Mouse (Mus musculus): Measurements from ENCODE around the gene Hlx.

The Hlx gene

DNA sequence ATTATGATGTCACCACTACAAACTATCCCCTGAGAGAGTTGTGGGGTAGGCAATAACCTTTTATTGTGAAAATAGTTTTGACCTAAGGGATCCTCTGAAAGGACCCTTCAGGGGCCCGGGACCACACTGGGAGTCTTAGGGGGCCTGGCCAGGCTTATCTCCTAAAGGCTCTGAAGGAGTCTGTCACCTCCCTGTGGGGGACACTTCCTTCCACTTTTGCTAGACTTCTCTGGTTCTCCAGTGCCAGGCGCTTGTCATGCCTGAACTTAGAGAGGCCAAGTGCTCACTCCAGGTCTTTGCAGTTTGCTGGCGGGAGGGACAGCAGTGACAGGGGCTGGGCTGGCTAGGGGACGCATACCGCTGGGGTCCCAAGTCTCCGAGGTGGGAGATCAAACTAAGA lies 16.3 kb downstream of the Hlx start:
- no peak for DNase-seq (ENCODE audit: low read depth, low spot score)

DNA sequence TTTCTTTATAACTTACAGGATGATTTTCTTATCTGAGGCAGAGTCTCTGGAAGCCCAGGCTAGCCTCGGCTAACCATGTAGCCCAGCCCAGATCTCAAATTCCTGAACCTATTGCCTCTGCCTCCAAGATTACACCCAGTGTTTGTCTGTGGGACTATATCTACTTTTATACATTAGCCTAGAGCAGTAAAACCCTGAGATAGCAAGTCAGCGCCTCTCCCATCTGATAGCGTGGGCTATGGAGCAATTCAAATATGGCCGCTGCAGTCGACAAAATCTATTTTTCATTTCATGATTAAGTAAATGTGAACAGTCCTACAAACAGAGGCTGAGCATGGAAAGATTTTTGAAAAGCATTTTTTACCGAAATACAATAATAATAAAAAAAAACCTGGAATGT lies 16.7 kb downstream of the Hlx start:
- DNase-seq (ENCODE audit: low read depth, low spot score), result no peak

DNA sequence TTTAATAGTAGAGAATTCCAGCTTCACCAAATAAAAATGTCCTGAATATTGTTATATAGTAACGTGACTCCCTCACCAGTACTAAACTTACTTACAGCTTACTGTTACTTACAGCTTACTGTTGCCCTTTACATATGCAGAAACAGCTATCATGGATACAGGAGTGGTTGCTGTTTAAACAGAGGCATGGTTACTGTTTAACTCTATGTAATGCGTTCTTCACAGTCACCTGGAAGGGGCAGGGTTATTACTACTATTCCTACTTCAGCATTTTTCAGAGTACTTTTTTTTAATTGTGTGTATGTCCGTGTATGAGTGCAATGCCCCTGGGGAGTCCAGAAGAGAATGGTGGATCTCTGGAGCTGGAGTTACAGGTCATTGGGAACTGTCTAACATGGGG lies 17.9 kb downstream of the Hlx start:
- no peak for DNase-seq (ENCODE audit: low read depth, low spot score)

DNA sequence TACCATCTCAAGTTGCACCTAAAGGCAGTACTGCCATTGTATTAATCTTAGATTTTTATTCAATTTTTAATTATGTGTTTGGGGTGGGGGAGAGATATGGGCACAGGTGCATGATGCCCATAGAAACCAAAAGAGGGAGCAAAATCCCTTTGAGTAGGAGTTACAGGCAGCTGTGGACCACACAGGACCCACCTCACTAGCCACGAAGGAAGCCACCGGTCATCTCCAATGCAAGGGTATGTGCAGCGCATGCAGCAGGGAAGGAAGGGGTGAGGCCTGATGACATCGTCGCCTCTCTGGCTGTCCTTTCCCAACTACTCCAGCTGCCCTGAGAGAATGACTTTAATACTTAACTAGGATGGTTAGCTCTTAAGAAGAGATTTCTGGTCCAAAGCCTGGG lies 18.7 kb downstream of the Hlx start:
- DNase-seq (ENCODE audit: low read depth, low spot score), result no peak

DNA sequence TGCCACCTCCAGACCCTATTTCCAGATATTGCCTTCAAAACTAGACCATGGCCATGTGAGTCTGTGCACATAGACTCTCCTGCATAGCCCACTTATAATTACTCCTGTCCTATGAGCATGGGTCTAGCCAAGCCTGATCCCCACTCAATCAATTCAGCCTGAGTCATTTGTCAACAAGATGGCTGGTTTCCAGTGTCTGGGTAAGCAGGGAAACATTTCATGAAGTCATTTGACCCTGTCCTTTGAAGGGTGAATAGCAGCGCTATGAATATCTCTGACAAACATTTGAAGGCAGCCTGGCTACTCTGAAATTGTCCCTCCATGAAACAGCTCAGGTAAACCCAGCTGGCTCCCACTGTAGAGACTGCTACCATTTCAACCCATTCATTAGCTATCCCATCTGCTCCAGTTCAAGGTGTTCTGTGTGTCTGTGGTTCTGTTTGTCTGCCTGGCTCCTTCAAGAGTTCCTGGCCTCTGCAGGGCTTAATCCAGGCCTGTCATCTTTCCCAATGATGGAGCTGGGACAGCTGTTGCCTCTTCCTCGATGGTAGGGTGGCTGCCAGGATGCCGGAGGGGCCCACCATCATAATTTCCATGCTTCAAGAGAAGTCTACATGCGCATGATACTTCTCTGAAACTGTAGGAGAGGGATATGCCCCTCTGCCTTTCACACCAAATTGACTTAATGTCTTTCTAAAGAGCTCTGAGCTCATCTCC lies 24.7 kb downstream of the Hlx start:
- no peak for DNase-seq (ENCODE audit: low read depth, low spot score)

DNA sequence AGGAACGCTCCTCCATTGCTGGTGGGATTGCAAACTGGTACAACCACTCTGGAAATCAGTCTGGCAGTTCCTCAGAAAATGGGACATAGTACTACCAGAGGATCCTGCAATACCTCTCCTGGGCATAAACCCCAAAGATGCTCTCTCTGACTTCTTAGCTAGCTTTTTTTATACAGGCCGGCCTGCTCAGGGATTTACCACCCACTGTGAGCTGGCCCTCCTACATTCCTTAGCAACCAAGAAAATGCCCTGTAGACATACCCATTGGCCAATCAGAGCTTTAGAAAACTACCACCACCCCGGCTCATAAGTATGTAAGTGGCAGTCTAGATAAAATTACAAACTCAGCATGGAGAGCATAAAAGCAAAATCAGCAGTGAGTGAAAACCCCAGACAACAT lies 27.5 kb downstream of the Hlx start:
- no peak for DNase-seq (ENCODE audit: low read depth, low spot score)

DNA sequence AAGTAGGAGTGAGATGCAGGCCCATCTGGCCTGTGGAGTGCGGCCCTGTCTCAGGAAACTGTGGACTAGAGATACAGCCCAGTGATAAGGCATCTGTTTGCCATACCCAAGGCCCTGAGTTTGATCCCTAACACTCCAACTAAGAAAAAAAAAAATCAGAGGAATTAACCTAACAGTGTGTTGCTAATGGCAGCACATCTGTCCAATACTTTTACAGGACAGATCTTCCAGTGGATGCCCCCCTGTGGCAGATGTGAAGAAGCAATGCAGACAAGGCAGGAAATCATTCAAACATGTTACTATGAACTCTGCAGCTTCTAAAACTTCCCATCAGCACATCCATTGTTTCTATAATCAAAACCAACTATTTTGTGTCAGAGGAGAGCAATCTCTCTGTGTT lies 33.1 kb downstream of the Hlx start:
- DNase-seq (ENCODE audit: low read depth, low spot score), result no peak

DNA sequence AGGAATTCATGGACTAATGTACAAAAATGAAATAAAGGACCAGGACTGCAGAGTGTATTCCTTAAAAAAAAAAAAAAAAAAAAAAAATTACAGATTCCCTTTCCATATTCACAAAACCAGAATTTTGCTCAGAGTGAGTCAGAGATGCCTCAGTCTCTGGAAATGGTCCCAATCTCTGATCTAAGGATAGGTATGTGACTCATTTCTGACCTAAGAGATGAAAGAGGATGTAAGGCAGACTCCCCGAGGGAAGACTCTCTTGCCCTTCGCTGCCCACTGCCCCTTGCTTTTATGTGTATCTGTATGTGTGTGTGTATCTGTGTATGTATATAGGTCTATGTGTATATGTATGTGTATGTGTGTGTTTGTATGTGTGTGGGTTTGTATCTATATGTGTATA lies 37.0 kb downstream of the Hlx start:
- no peak for DNase-seq (ENCODE audit: low read depth, low spot score)

DNA sequence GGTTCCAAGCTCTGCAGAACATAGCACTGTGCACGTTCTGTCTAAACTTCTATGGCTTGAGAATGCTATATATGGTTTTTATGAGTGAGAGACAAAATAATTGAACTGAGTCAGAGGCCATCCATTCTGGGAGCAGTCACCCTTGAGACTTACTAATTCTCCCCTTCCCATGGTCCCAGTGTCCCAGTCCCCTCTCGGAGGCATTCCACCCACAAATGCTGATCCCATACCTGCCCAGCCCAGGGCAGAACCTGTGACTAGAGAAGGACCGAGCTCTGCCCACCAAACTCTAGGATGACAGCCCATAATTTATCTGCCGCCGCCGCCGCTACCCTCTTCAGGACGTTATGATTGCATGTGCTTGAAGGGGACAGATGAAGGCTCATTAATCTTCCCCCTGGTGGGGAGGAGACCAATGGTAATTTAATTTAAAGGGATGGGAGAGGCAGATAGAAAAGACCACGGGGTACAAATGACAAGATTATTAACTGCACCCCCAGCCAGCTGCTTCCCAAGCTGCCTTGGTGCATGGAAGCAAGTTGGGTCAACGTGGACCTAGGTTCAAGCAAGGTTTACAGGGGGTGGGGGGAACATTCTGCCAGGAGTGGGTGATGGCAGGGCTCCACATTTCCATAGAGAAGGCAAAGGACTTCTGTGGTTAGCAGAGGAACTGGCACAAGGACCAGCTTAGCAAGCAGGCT lies 40.1 kb downstream of the Hlx start:
- no peak for DNase-seq (ENCODE audit: low read depth, low spot score)

DNA sequence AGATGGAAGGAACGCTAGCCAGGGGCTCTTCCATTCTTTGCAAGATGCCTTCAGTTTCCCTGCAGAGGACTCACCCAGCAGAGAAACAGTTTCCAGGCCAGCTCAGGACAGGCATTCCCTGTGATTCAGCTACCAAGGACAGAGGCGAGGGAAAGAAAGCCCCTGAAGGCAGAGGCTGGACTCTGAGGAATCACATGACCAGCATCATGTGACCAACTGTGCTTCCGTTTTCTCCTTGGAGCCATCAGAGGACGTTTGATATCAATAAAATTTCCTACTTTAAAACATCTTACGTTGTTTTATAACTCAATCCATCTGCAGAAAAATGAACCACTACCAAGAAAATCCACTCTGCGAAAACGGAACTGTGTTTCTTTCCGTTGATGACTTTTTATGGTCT lies 41.2 kb downstream of the Hlx start:
- DNase-seq (ENCODE audit: low read depth, low spot score), result no peak

DNA sequence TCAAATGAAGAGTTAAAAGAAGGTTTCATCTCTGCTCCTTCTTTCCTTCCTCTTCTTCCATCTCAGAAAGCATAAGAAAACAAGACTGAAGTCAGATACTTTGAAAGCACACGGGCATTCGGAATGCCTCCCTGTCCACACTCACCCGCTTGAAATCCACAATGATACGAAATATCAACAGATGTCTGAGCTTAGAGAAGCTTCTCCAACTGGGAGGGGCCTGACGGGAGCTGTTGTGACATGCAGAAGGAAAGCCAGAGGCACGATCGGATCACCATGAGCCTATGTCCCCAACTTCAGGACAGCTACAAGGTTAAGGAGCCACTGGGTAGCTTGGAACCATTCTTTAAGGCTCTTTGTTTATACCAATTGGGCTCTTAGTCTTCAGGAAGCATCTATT lies 44.4 kb downstream of the Hlx start:
- DNase-seq (ENCODE audit: low read depth, low spot score), result no peak

DNA sequence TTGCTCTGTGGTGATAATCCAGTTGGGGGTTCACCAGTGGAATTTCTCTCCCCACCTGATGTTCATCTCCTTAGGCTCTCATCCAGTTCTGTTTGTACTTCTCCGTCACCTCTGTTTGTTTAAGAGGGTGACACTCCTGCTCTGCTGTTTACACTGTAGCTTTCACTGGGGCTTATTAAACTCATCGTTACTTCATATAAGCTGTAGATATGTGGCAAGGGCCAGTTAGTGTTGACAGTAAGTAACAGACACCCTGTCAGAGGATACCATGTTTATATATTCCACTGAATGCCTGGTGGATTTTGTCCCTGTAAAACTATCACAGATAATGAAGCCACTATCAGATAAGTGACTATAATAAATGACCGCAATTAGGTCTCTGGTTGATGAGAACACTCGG lies 44.9 kb downstream of the Hlx start:
- DNase-seq (ENCODE audit: low read depth, low spot score), result no peak

DNA sequence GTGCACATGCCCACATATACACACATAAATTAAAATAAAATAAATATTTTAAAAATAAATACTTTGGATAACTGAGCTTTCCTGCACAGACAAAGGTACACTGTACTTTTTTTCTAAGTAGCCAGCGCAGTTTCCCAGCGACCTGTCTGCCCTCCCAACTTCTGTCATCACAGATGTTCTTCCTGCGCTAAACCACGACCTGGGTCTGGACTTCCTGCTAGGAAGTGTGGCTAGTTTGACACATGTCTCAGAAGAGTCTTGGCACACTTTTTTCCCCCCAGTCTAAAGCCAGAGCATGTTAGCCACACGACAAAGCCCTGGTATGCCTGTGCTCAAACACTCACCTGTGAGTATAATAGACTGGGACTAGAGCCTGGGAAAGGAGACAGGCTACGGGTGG lies 48.9 kb downstream of the Hlx start:
- no peak for DNase-seq (ENCODE audit: low read depth, low spot score)

DNA sequence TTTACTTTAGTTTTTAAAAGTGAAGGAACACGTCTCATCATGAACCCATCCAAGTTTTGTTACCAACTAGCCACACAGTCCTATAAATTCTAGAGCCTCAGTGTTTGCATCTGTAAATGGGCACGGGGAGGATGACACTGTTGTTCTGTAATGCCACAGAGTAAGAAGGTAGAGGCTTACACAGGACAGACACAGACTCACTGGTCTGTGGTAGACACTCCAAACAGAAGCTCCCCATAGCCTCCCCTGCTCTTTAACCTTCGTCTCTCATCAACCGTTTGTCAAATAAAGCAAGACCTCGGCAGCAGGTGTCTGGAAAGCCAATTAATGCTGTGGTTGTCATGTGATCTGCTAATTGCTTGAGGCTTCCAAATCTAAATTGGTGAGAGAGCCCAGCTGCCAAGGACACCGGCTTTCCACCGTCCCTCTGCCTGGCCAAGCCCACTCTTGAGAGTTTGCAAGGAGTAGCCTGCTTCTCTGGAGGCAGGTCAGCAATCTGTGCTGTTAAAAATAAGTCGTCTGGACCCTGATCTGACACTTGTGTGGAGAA lies 52.9 kb downstream of the Hlx start:
- DNase-seq (ENCODE audit: low read depth, low spot score), result no peak

DNA sequence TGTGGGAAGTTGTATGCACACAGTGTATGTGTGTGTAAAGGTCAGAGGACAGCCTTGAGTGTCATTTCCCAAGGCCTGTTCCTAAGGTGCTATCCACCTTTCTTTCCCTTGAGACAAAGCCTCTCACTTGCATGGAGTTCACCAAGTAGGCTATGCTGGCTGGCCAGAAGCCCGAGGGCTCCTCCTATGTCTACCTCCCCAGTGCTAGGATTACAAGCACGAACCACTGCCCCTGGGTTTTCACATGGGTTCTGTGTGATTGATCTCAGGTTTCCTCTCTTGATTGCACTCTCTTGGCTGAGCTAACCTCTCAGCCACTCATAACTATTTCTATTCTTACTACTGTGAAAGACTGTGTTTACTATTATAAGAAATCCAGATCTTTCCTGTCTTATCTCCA lies 54.8 kb downstream of the Hlx start:
- no peak for DNase-seq (ENCODE audit: low read depth, low spot score)

All from WW6 (cell line).